Mouse (Mus musculus): ENCODE results near the gene Hoxb4. TPM values are rescaled to one million over a fixed set of nuclear protein-coding genes. Genes with fewer than 3 reads are reported as not detected.
A peak's percentile ranks its signal among the peaks of the same experiment; 100 is the strongest.

The Hoxb4 gene
- polyA plus RNA-seq, 1 experiment from 2014 or later: 5.0 TPM

GRCm38 (mm10) chr11:96302381-96303150, 15.5 kb upstream of the Hoxb4 start:
- peak overlapping the region; percentile 60 for H3K4me3 ChIP-seq (replicated peaks)
- WGBS: 6% methylated on average over 23 of the region's 23 CpGs
- peak overlapping the region; percentile 99 for H3K27ac ChIP-seq (replicated peaks)

GRCm38 (mm10) chr11:96303151-96304099, 14.6 kb upstream of the Hoxb4 start, which contains the start of gene Hoxb5:
Hoxb5 (plus strand) TSS chr11:96303336.
- ATAC-seq (ENCODE audit: low FRiP score): peak; percentile 46
- Histone ChIP-seq H3K9ac (replicated peaks) (peak within 1 kb of the TSS; percentile 83), H3K36me3 (no peaks in the 10 kb centered on the region), H3K4me2 (peak within 1 kb of the TSS; percentile 87), H3K9me3 (replicated peaks) (no peaks in the 10 kb centered on the region), H3K27me3 (replicated peaks) (no peaks in the 10 kb centered on the region), H3K27ac (replicated peaks) (peak within 1 kb of the TSS; percentile 99), H3K4me3 (replicated peaks) (peak within 1 kb of the TSS; percentile 60), H3K4me1 (peaks cover 71% of the 10 kb centered on the region)
- WGBS: under 1% methylated on average over 69 of the region's 69 CpGs

More at GRCm38 (mm10) chr11:96302381-96303150, 15.5 kb upstream of the Hoxb4 start:
- no peaks in the 10 kb centered on the region for H3K9me3 ChIP-seq (replicated peaks)
- H3K27me3 ChIP-seq (replicated peaks): no peaks in the 10 kb centered on the region
- H3K9ac ChIP-seq (replicated peaks): peak overlapping the region; percentile 83
- H3K4me2 ChIP-seq: peak overlapping the region; percentile 87
- no peak for ATAC-seq (ENCODE audit: low FRiP score)
- peaks cover 70% of the 10 kb centered on the region for H3K4me1 ChIP-seq
- H3K36me3 ChIP-seq: no peaks in the 10 kb centered on the region

GRCm38 (mm10) chr11:96304381-96305195, 13.5 kb upstream of the Hoxb4 start:
- Histone ChIP-seq H3K4me1 (peaks cover 83% of the 10 kb centered on the region), H3K36me3 (no peaks in the 10 kb centered on the region), H3K4me2 (peak overlapping the region; percentile 87)

GRCm38 (mm10) chr11:96305505-96306182, 12.4 kb upstream of the Hoxb4 start:
- H3K4me2 ChIP-seq: peak overlapping the region; percentile 87
- H3K27me3 ChIP-seq (replicated peaks): no peaks in the 10 kb centered on the region
- WGBS: 13% methylated on average over 6 of the region's 6 CpGs
- no peaks in the 10 kb centered on the region for H3K36me3 ChIP-seq
- H3K4me1 ChIP-seq: peaks cover 89% of the 10 kb centered on the region
- peak overlapping the region; percentile 99 for H3K27ac ChIP-seq (replicated peaks)
- ATAC-seq (ENCODE audit: low FRiP score): no peak
- H3K9ac ChIP-seq (replicated peaks): peak overlapping the region; percentile 83
- H3K9me3 ChIP-seq (replicated peaks): no peaks in the 10 kb centered on the region
- peak overlapping the region; percentile 60 for H3K4me3 ChIP-seq (replicated peaks)

More at GRCm38 (mm10) chr11:96304381-96305195, 13.5 kb upstream of the Hoxb4 start:
- ATAC-seq (ENCODE audit: low FRiP score): no peak
- Histone ChIP-seq H3K9me3 (replicated peaks) (no peaks in the 10 kb centered on the region), H3K27me3 (replicated peaks) (no peaks in the 10 kb centered on the region), H3K9ac (replicated peaks) (peak overlapping the region; percentile 83), H3K27ac (replicated peaks) (peak overlapping the region; percentile 99), H3K4me3 (replicated peaks) (peak overlapping the region; percentile 60)
- WGBS: 2% methylated on average over 38 of the region's 38 CpGs

- Histone ChIP-seq H3K27ac (replicated peaks) (peak overlapping the region; percentile 99), H3K9me3 (replicated peaks) (no peaks in the 10 kb centered on the region), H3K27me3 (replicated peaks) (no peaks in the 10 kb centered on the region), H3K4me1 (peaks cover 91% of the 10 kb centered on the region), H3K4me2 (peak overlapping the region; percentile 87), H3K9ac (replicated peaks) (peak overlapping the region; percentile 83), H3K4me3 (replicated peaks) (peak overlapping the region; percentile 60), H3K36me3 (no peaks in the 10 kb centered on the region)
- 7% methylated on average over 7 of the region's 7 CpGs for WGBS
- no peak for ATAC-seq (ENCODE audit: low FRiP score)
Measured at GRCm38 (mm10) chr11:96306183-96306907, 11.7 kb upstream of the Hoxb4 start.

- H3K9ac ChIP-seq (replicated peaks): peak overlapping the region; percentile 83
- no peaks in the 10 kb centered on the region for H3K9me3 ChIP-seq (replicated peaks)
- 6% methylated on average over 13 of the region's 13 CpGs for WGBS
- H3K27ac ChIP-seq (replicated peaks): peak overlapping the region; percentile 99
- H3K36me3 ChIP-seq: no peaks in the 10 kb centered on the region
- no peaks in the 10 kb centered on the region for H3K27me3 ChIP-seq (replicated peaks)
- peak overlapping the region; percentile 60 for H3K4me3 ChIP-seq (replicated peaks)
- peaks cover 91% of the 10 kb centered on the region for H3K4me1 ChIP-seq
- ATAC-seq (ENCODE audit: low FRiP score): peak; percentile 45
- peak overlapping the region; percentile 87 for H3K4me2 ChIP-seq
Measured at GRCm38 (mm10) chr11:96306908-96307269, 11.2 kb upstream of the Hoxb4 start.

- no peak for ATAC-seq (ENCODE audit: low FRiP score)
- 2% methylated on average over 4 of the region's 4 CpGs for WGBS
- Histone ChIP-seq H3K36me3 (no peaks in the 10 kb centered on the region), H3K9me3 (replicated peaks) (no peaks in the 10 kb centered on the region), H3K4me2 (peak overlapping the region; percentile 87), H3K4me3 (replicated peaks) (peak overlapping the region; percentile 60), H3K27me3 (replicated peaks) (no peaks in the 10 kb centered on the region), H3K27ac (replicated peaks) (peak overlapping the region; percentile 99), H3K9ac (replicated peaks) (peak overlapping the region; percentile 83), H3K4me1 (peaks cover 95% of the 10 kb centered on the region)
Measured at GRCm38 (mm10) chr11:96308763-96309162, 9.3 kb upstream of the Hoxb4 start.

GRCm38 (mm10) chr11:96309288-96309687, 8.8 kb upstream of the Hoxb4 start:
- Histone ChIP-seq H3K9ac (replicated peaks) (peak overlapping the region; percentile 83), H3K4me1 (peaks cover 97% of the 10 kb centered on the region), H3K4me2 (peak overlapping the region; percentile 87), H3K27ac (replicated peaks) (peak overlapping the region; percentile 99), H3K4me3 (replicated peaks) (peak overlapping the region; percentile 60), H3K36me3 (no peaks in the 10 kb centered on the region), H3K9me3 (replicated peaks) (no peaks in the 10 kb centered on the region), H3K27me3 (replicated peaks) (no peaks in the 10 kb centered on the region)
- ATAC-seq (ENCODE audit: low FRiP score): no peak
- 2% methylated on average over 4 of the region's 4 CpGs for WGBS

- Histone ChIP-seq H3K4me2 (peak overlapping the region; percentile 87), H3K9me3 (replicated peaks) (no peaks in the 10 kb centered on the region), H3K36me3 (no peaks in the 10 kb centered on the region), H3K9ac (replicated peaks) (peak overlapping the region; percentile 83), H3K27ac (replicated peaks) (peak overlapping the region; percentile 99), H3K4me3 (replicated peaks) (peak overlapping the region; percentile 60), H3K27me3 (replicated peaks) (no peaks in the 10 kb centered on the region), H3K4me1 (peaks cover 100% of the 10 kb centered on the region)
- no peak for ATAC-seq (ENCODE audit: low FRiP score)
- WGBS: 5% methylated on average over 20 of the region's 20 CpGs
Measured at GRCm38 (mm10) chr11:96310183-96310938, 7.7 kb upstream of the Hoxb4 start.

All from neural tube, embryonic 15.5 days (tissue).